Mouse (Mus musculus) cerebellum, postnatal 4 days (tissue): ENCODE results near the gene Runx1.
A peak's percentile ranks its signal among the peaks of the same experiment; 100 is the strongest.

ENCODE experiments used
- DNase-seq, 2 experiments: peaks; one replicate each; pipeline ENCODE4 v3.0.0; 2022; ENCODE audit warnings: low spot score in 2 of 2, mixed read lengths in 1 of 2

The Runx1 gene

GRCm38 (mm10) chr16:92826683-92827082 is 734 bp upstream of the Runx1 start:
- no peak for DNase-seq

GRCm38 (mm10) chr16:92825204-92825843 is 625 bp downstream of the Runx1 start:
- no peak for DNase-seq

- DNase-seq = no peak
Measured at GRCm38 (mm10) chr16:92824723-92825203, 1.2 kb downstream of the Runx1 start.

- DNase-seq = no peak
Measured at GRCm38 (mm10) chr16:92824003-92824722, 1.8 kb downstream of the Runx1 start.

DNA sequence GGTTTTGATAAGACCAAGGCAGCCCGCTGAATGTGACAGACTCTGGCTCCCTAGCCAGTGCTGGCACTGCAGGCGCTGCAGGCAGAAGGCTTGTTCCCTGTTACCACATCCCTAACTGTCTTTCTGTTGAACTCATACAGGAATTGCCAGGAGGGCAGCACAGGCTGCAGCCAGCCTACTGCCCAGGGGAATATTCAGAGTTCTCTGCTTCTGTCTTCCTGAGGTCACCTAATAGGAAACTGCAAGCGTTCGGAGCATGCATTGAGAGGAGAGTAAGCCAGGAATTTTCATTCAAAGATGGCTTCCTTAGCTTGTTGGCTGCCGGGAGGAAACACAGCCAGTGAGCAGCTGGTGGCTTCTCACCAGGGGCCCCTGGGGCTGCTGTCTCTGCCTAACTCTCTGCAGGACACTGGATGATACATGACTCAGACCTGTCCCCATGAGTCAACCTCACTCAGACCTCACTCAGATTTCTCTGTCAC is 2.5 kb downstream of the Runx1 start:
- peak in 1 of 2 experiments; percentile 20 for DNase-seq

GRCm38 (mm10) chr16:92822676-92823075 is 3.3 kb downstream of the Runx1 start:
- no peak for DNase-seq

DNA sequence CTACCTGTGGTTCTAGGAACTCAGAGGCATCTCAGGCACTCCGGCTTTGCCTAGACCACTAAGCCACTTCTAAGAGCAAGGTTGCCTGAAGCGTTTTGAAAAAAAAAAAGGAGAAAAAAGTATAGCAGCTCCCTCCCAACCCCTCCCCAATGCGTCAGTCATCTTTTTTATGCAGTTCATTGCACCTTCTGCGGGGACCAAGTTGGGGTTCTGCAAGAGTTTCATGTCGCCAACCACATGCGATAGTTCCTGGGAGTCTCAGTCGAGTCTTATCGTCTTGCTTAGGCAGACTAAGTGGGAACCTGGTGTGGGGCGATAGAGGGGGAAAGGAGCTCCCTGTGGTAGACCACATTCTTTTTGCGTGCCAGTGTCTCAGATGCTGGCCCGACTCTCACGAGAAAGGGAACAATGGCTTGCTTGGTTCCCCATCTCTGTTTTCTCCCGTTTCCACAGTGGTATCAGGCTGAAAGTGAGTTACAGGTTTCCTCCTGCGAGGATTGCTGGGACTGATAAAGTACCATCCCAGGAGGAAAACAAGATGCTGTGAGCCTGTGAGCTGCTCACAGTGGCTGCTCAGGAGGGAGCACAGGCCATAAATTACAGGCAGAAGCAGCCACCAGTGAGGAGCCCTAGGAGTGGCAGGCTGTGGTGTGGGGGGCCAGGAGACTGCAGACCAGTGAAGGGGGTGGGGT is 3.9 kb downstream of the Runx1 start:
- DNase-seq = no peak

DNA sequence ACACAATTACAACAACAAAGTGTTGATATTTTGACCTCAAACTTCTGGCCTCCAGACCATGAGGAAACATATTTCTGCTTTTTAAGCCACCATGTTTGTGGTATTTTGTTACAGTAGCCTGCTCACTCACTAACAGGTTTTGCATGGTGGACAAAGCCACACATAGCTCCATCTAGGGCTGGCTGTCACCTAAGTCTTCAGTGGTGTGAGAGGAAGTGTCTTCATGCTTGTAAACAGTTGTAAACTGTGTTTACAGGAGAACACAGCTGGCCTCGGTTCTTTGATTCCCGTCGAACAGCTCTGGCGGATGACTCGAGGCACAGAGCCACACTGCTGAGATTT is 4.4 kb downstream of the Runx1 start:
- no peak for DNase-seq

DNA sequence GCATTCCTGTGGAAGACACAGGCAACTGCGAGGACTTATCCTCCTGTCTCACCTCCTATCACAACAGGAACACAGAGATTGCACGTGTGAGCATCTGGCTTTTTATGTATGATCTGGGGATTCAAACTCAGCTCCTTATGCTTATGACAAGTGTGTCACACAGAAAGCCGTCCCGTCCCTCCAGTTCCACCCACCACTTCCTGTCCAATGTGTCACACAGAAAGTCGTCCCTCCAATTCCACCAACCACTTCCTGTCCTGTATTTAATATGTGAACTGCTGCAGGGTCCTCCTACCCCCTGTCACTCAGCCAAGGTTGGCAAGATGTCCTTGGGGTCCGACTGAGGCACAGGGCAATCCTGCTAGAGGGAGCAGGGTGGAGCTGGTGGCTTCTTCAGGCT is 5.5 kb downstream of the Runx1 start:
- DNase-seq = no peak

DNA sequence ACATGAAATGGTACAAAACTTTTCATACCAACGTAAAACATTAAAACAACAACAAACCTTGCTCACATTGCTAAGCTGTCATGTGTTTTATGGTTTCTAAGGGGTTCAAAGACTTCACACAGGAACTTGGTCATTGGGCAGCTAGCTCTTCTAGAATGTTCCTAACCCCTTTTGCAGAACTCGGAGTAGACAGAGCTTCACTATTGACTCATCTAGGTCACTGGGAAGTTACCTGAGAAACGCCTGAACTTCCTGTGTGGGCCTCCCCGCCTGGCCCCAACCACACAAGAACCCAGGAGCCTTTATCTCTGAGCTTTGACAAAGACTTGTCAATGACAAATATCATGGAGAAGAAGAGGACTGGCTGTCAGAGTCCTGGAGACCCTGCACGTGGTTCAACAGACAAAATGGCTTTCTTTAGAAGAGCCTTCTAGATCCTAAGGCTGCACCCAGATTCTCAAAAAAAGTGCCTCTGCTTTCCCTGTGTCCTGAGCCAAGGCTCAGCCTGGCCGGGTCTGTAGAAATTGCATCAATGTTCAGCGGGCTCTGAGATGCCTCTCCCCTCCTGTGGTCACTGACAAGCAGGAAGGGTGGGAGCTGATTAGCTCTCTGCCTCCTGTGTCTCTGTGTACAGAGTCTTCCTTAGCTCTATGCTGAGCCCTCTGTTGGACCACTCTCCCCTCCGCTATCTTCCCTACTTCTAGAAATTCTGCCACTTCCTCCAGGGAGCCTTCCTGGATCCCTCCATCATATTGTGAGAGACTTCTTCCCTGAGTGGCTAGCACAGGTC is 7.3 kb downstream of the Runx1 start:
- no peak for DNase-seq

DNA sequence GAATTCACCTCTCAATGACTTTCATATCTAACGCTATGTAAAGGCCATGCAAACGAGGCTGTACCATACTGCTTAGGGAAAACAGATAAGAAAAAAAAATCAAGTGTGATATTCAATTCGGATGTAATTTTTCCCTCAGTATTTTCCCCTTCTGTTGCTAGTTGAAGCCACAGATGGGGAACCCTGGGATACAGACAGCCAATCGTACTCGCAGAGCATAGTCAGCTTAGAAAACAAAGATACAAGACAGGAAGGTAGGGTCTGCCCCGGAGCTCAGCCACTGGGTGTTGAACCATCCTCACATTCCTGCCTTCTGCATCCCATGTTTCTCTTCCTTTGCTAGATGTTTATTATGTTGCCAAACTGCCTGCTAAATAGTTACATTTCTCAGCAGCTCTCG is 9.9 kb downstream of the Runx1 start:
- no peak for DNase-seq

- DNase-seq = no peak
Measured at GRCm38 (mm10) chr16:92815195-92815527, 10.8 kb downstream of the Runx1 start.

GRCm38 (mm10) chr16:92814366-92815194 is 11.4 kb downstream of the Runx1 start:
- no peak for DNase-seq

DNA sequence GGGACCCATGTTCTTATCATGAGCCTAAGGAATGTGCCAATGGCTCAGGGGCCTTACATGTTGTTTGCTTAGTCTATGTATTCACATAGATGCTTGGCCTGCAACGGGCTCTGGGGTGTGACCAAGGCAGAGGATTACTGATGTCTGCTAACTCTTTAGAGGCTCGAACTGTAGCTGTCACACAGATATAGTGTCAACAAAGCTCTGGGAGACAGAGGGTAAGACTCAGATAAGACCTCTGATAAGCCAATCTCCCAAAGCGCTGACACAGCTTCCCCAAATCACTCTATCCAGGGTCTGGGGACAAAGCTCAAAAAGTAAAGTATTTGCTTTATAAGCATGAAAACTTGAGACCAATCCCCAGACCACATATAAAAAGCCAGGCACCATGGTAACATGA is 13.5 kb downstream of the Runx1 start:
- no peak for DNase-seq

DNA sequence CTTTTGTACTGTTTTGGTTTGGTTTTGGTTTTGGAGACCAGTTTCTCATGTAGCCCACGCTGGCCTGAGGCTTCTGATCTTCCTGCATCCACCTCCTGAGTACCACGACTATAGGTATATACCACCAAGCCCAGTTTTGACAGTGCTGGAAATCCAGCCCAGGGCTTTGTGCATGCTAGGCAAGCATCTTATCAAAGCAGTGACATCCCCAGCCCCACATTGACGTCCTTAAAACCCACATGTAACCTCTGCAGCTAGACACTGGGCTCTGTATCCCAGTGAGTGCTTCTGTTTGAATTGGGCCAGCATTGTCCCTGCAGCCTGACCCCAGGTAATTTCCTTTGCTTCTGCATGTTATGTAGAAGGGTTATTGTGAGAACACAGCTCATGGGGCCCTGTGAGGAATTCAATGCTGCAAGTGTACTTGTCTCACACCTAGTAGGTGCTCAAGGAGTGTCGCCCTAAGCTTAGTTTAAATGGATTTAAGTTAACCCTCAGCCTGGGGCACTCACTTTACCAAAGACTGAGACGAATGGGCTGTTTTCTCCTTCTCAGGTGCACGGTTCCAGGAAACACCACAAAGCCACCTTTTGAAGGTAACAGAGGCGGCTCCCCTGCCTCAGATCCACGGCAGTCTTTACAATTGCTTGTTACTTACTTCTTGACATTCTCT is 15.2 kb downstream of the Runx1 start:
- DNase-seq = no peak

GRCm38 (mm10) chr16:92807772-92808171 is 18.2 kb downstream of the Runx1 start:
- DNase-seq = no peak

DNA sequence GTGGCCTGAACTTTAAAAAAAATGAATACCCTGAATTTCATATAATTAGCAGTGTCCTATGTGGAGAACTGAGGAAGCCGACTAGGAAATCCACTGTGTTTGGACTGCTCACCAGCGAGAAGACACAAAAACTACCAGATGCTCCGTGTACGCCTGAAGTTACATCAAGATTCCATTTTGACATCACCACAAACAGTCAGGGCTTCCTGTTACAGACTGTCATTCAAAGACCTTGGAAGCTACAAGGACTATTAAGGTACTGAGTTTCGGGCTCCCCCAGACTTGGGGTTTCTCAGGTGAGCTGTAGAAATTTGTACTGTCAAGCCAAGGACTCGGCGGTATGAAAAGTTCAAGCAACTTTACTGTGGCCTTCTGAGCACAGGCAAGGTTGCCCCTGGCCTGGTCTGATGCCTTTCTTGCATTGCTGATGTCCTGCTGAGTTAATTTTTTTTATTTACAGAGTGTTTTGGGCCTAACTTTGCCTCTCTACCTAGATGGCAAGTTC is 22.8 kb downstream of the Runx1 start:
- no peak for DNase-seq

DNA sequence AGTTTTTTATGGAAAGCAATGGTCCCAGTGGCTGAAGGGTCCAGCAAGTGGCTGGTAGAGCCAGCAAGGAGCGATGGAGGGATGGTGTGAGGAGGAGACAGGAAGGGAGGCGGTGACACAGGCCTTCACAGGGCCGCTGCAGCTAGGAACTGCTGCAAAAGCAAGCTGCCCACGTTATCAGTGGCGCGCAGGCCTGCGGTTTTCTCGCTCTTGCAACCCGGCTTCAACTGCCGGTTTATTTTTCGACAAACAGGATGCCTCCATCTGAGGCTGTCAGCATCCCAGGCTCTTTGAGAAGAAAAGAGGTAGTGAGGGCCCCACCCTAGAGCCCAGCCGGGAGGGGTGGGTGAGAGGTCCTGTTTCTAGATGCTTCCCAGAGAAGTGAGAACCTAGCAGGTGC is 24.4 kb downstream of the Runx1 start:
- DNase-seq = no peak

- DNase-seq = no peak
Measured at GRCm38 (mm10) chr16:92800845-92801244, 25.1 kb downstream of the Runx1 start.

GRCm38 (mm10) chr16:92799940-92800339 is 26.0 kb downstream of the Runx1 start:
- DNase-seq = no peak
